Mouse (Mus musculus): Measurements from ENCODE around the gene Olfr391-ps.

DNA sequence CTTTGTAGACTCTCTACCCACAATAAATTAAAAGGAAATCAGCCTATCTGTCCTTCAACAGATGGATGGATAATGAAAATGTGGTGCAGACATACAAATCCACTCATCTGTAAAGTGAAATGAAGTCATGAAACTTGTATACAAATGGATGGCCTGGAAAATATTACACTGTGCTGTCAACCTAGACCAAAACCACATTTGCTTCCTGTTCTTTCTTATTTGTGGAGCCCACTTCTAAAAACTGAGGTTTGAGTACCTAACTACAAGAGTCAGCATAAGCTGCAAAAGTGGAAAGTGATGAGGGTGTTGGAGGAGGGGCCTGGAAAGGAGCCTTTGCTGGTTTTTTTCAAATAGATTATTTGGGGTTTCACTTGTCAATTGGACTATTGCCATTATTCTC, 43.7 kb downstream of the Olfr391-ps start:
- TF ChIP-seq CTCF (IDR thresholded peaks at IDR 0.05; ENCODE audit: low read depth, low read length) (no peak), POLR2A (IDR thresholded peaks at IDR 0.05; ENCODE audit: extremely low read depth, insufficient read depth, low read length) (no peak)
